Mouse (Mus musculus) forebrain, embryonic 15.5 days (tissue): ENCODE measurements around the gene Spag7. TPM values are rescaled to one million over a fixed set of nuclear protein-coding genes. Genes with fewer than 3 reads are reported as not detected.

ENCODE experiments used
- ATAC-seq: fragments of 200-750 bp; cut with Nextera tagmentation; replicated peaks from 2 replicates; pipeline ENCODE4 v1.8.0; 2017; ENCODE audit warnings: mild to moderate bottlenecking, moderate TSS enrichment, moderate library complexity
- H3K27ac ChIP-seq: fragments of 300-500 bp; sonication (generic); replicated peaks from 2 replicates; pipeline ENCODE4 v1.5.1; 2015; ENCODE audit warnings: mild to moderate bottlenecking, inconsistent platforms
- H3K27me3 ChIP-seq: fragments of 300-500 bp; sonication (generic); 2 replicates; pipeline ENCODE4 v1.6.1; 2015; ENCODE audit warnings: inconsistent platforms
- H3K36me3 ChIP-seq: fragments of 300-500 bp; sonication (generic); 2 replicates; pipeline ENCODE4 v1.6.1; 2015; ENCODE audit warnings: mild to moderate bottlenecking, inconsistent platforms
- H3K4me1 ChIP-seq: fragments of 300-500 bp; sonication (generic); 2 replicates; pipeline ENCODE4 v1.6.1; 2015; ENCODE audit warnings: inconsistent platforms
- H3K4me2 ChIP-seq: fragments of 300-500 bp; sonication (generic); replicated peaks from 2 replicates; pipeline ENCODE4 v1.6.1; 2015; ENCODE audit warnings: mild to moderate bottlenecking, inconsistent platforms
- H3K4me3 ChIP-seq: fragments of 300-500 bp; sonication (generic); 2 replicates; pipeline ENCODE4 v1.5.1; 2015; ENCODE audit warnings: mild to moderate bottlenecking, inconsistent platforms
- H3K9ac ChIP-seq: fragments of 300-500 bp; sonication (generic); replicated peaks from 2 replicates; pipeline ENCODE4 v1.6.1; 2015; ENCODE audit warnings: mild to moderate bottlenecking, inconsistent platforms
- H3K9me3 ChIP-seq: fragments of 300-500 bp; sonication (generic); 2 replicates; pipeline ENCODE4 v1.6.1; 2016; ENCODE audit warnings: inconsistent platforms
- WGBS: fragments of 180-500 bp; shearing (Covaris S2); methylation state at CpG from one replicate; pipeline ENCODE4 v1.1.7; 2015; ENCODE audit warnings: mixed read lengths; 5-methylcytosine and 5-hydroxymethylcytosine counted together
- polyA plus RNA-seq: library from polyadenylated mRNA; unstranded; fragments of >200 nt; fragmentation: Nextera tagmentation; extraction: Ambion mirVana; gene quantifications from 2 replicates; pipeline ENCODE4 v1.2.1, GENCODE M21; 2015

Gene Spag7
- polyA plus RNA-seq, 1 experiment from 2014 or later = 148 TPM

- Histone ChIP-seq H3K9me3 (no peaks in the 10 kb centered on the region), H3K4me2 (no peak overlapping the region), H3K27ac (no peak overlapping the region), H3K4me3 (no peak overlapping the region), H3K9ac (no peak overlapping the region), H3K27me3 (no peaks in the 10 kb centered on the region), H3K36me3 (0 out of 2 replicates have a peak, but pooled peaks cover 5% of the 10 kb centered on the region), H3K4me1 (peaks cover 27% of the 10 kb centered on the region)
- WGBS = 74% methylated on average over 2 of the region's 2 CpGs
- no peak for ATAC-seq
These were observed 29.8 kb upstream of the Spag7 start for GRCm38 (mm10) chr11:70699051-70699450.

GRCm38 (mm10) chr11:70697376-70697775 lies 28.2 kb upstream of the Spag7 start:
- ATAC-seq = no peak
- H3K27ac ChIP-seq = no peak overlapping the region
- H3K9me3 ChIP-seq = no peaks in the 10 kb centered on the region
- no peak overlapping the region for H3K4me3 ChIP-seq
- H3K4me1 ChIP-seq = peaks cover 23% of the 10 kb centered on the region
- no peak overlapping the region for H3K9ac ChIP-seq
- no peak overlapping the region for H3K4me2 ChIP-seq
- H3K27me3 ChIP-seq = no peaks in the 10 kb centered on the region
- no peaks in the 10 kb centered on the region for H3K36me3 ChIP-seq
- 73% methylated on average over 3 of the region's 3 CpGs for WGBS

- H3K4me1 ChIP-seq = peaks cover 5% of the 10 kb centered on the region
- H3K36me3 ChIP-seq = no peaks in the 10 kb centered on the region
- H3K27me3 ChIP-seq = no peaks in the 10 kb centered on the region
- H3K9ac ChIP-seq = no peak overlapping the region
- ATAC-seq = no peak
- H3K27ac ChIP-seq = no peak overlapping the region
- H3K4me2 ChIP-seq = no peak overlapping the region
- no peak overlapping the region for H3K4me3 ChIP-seq
- no peaks in the 10 kb centered on the region for H3K9me3 ChIP-seq
- 70% methylated on average over 3 of the region's 3 CpGs for WGBS
These were observed 24.3 kb upstream of the Spag7 start for GRCm38 (mm10) chr11:70693504-70693903.

- H3K4me2 ChIP-seq = no peak overlapping the region
- 40% methylated on average over 4 of the region's 4 CpGs for WGBS
- H3K4me1 ChIP-seq = peaks cover 22% of the 10 kb centered on the region
- H3K9me3 ChIP-seq = no peaks in the 10 kb centered on the region
- peaks cover 6% of the 10 kb centered on the region; the same call in 1 of the 2 replicates for H3K36me3 ChIP-seq
- no peak overlapping the region for H3K9ac ChIP-seq
- no peak for ATAC-seq
- H3K27ac ChIP-seq = no peak overlapping the region
- no peaks in the 10 kb centered on the region for H3K27me3 ChIP-seq
- H3K4me3 ChIP-seq = no peak overlapping the region
These were observed 20.4 kb upstream of the Spag7 start for GRCm38 (mm10) chr11:70689578-70689977.

- Histone ChIP-seq H3K9me3 (no peaks in the 10 kb centered on the region), H3K9ac (peak overlapping the region; percentile 87), H3K27ac (peak overlapping the region; percentile 91), H3K4me1 (peaks cover 22% of the 10 kb centered on the region), H3K4me3 (peak overlapping the region; percentile 90), H3K36me3 (peaks cover 18% of the 10 kb centered on the region), H3K27me3 (no peaks in the 10 kb centered on the region), H3K4me2 (peak overlapping the region; percentile 85)
- no peak for ATAC-seq
- 11% methylated on average over 8 of the region's 8 CpGs for WGBS
These were observed 19.2 kb upstream of the Spag7 start for GRCm38 (mm10) chr11:70688372-70688771.

GRCm38 (mm10) chr11:70687601-70688199 lies 18.5 kb upstream of the Spag7 start, which contains the start of gene Camta2:
Gene Camta2 (minus strand): TSS chr11:70688105.
- peak within 1 kb of the TSS; percentile 87 for H3K9ac ChIP-seq
- peak; percentile 86 for ATAC-seq

GRCm38 (mm10) chr11:70686901-70687566 lies 17.8 kb upstream of the Spag7 start:
- Histone ChIP-seq H3K4me3 (peak overlapping the region; percentile 90), H3K27ac (peak overlapping the region; percentile 91), H3K36me3 (peaks cover 25% of the 10 kb centered on the region), H3K4me2 (peak overlapping the region; percentile 85), H3K9me3 (no peaks in the 10 kb centered on the region), H3K27me3 (no peaks in the 10 kb centered on the region), H3K4me1 (peaks cover 32% of the 10 kb centered on the region), H3K9ac (peak overlapping the region; percentile 87)
- WGBS = 5% methylated on average over 16 of the region's 16 CpGs
- peak; percentile 77 for ATAC-seq

More at GRCm38 (mm10) chr11:70687601-70688199, 18.5 kb upstream of the Spag7 start, which contains the start of gene Camta2:
- peak within 1 kb of the TSS; percentile 91 for H3K27ac ChIP-seq
- H3K4me3 ChIP-seq = peak within 1 kb of the TSS; percentile 90
- no peaks in the 10 kb centered on the region for H3K9me3 ChIP-seq
- peak within 1 kb of the TSS; percentile 85 for H3K4me2 ChIP-seq
- H3K4me1 ChIP-seq = peaks cover 25% of the 10 kb centered on the region
- H3K36me3 ChIP-seq = peaks cover 23% of the 10 kb centered on the region
- no peaks in the 10 kb centered on the region for H3K27me3 ChIP-seq
- under 1% methylated on average over 55 of the region's 55 CpGs for WGBS

- Histone ChIP-seq H3K9me3 (no peaks in the 10 kb centered on the region), H3K27me3 (no peaks in the 10 kb centered on the region), H3K27ac (no peak overlapping the region), H3K4me3 (no peak overlapping the region), H3K9ac (no peak overlapping the region), H3K4me2 (no peak overlapping the region), H3K36me3 (peaks cover 43% of the 10 kb centered on the region), H3K4me1 (peaks cover 34% of the 10 kb centered on the region)
- 93% methylated on average over 5 of the region's 5 CpGs for WGBS
- no peak for ATAC-seq
These were observed 14.4 kb upstream of the Spag7 start for GRCm38 (mm10) chr11:70683640-70684039.

- H3K27ac ChIP-seq = peak overlapping the region; percentile 67
- WGBS = 8% methylated on average over 11 of the region's 11 CpGs
- H3K4me1 ChIP-seq = peaks cover 26% of the 10 kb centered on the region
- H3K9ac ChIP-seq = peak overlapping the region; percentile 32; the same call in 1 of the 2 replicates
- H3K36me3 ChIP-seq = peaks cover 48% of the 10 kb centered on the region
- no peaks in the 10 kb centered on the region for H3K9me3 ChIP-seq
- peak; percentile 84 for ATAC-seq
- no peaks in the 10 kb centered on the region for H3K27me3 ChIP-seq
- peak overlapping the region; percentile 5 for H3K4me2 ChIP-seq
- H3K4me3 ChIP-seq = no peak overlapping the region
These were observed 12.8 kb upstream of the Spag7 start for GRCm38 (mm10) chr11:70681897-70682581.

GRCm38 (mm10) chr11:70681170-70681569 lies 12.0 kb upstream of the Spag7 start:
- Histone ChIP-seq H3K9ac (peak overlapping the region; percentile 32; the same call in 1 of the 2 replicates), H3K27me3 (no peaks in the 10 kb centered on the region), H3K27ac (0 out of 2 replicates have a peak overlapping the region, but pooled peaks have one; percentile 50), H3K36me3 (peaks cover 56% of the 10 kb centered on the region), H3K4me2 (no peak overlapping the region), H3K4me1 (peaks cover 17% of the 10 kb centered on the region), H3K4me3 (no peak overlapping the region), H3K9me3 (no peaks in the 10 kb centered on the region)
- WGBS = 66% methylated on average over 12 of the region's 12 CpGs
- ATAC-seq = peak; percentile 14; the same call in 1 of the 2 replicates

- H3K36me3 ChIP-seq = peaks cover 64% of the 10 kb centered on the region
- H3K27me3 ChIP-seq = no peaks in the 10 kb centered on the region
- H3K27ac ChIP-seq = no peak overlapping the region
- ATAC-seq = no peak
- no peaks in the 10 kb centered on the region for H3K9me3 ChIP-seq
- H3K9ac ChIP-seq = no peak overlapping the region
- WGBS = 92% methylated on average over 8 of the region's 8 CpGs
- H3K4me1 ChIP-seq = peaks cover 16% of the 10 kb centered on the region
- H3K4me3 ChIP-seq = no peak overlapping the region
- H3K4me2 ChIP-seq = no peak overlapping the region
These were observed 10.7 kb upstream of the Spag7 start for GRCm38 (mm10) chr11:70679894-70680293.

- no peaks in the 10 kb centered on the region for H3K27me3 ChIP-seq
- no peak overlapping the region for H3K27ac ChIP-seq
- H3K4me3 ChIP-seq = no peak overlapping the region
- peaks cover 60% of the 10 kb centered on the region for H3K36me3 ChIP-seq
- H3K9ac ChIP-seq = no peak overlapping the region
- peaks cover 16% of the 10 kb centered on the region for H3K4me1 ChIP-seq
- WGBS = 97% methylated on average over 8 of the region's 8 CpGs
- no peaks in the 10 kb centered on the region for H3K9me3 ChIP-seq
- H3K4me2 ChIP-seq = no peak overlapping the region
- no peak for ATAC-seq
These were observed 10.1 kb upstream of the Spag7 start for GRCm38 (mm10) chr11:70679361-70679760.
